Mouse (Mus musculus): Measurements from ENCODE around the gene Lrrc74a. TPM values are rescaled to one million over a fixed set of nuclear protein-coding genes. Genes with fewer than 3 reads are reported as not detected.

Lrrc74a gene
- polyA plus RNA-seq, 1 experiment from 2014 or later, result not detected

Other genes with a start within 250 kb of the Lrrc74a start
- gene Vash1, start 55.7 kb upstream of the Lrrc74a start, polyA plus RNA-seq (2015; fragmentation: Nextera tagmentation; extraction: Ambion mirVana), result 5.2 and 6.8 TPM in 2 replicates
- gene Angel1, start 7.9 kb upstream of the Lrrc74a start, polyA plus RNA-seq (2015; fragmentation: Nextera tagmentation; extraction: Ambion mirVana), result 8.8 and 9.4 TPM in 2 replicates
- gene Irf2bpl, start 150.4 kb downstream of the Lrrc74a start, polyA plus RNA-seq (2015; fragmentation: Nextera tagmentation; extraction: Ambion mirVana), result 10.1 and 11.7 TPM in 2 replicates
- gene Cipc, start 212.7 kb downstream of the Lrrc74a start, polyA plus RNA-seq (2015; fragmentation: Nextera tagmentation; extraction: Ambion mirVana), result 17.8 and 18.1 TPM in 2 replicates

Data from stomach, embryonic 16.5 days (tissue).